Mouse (Mus musculus): ENCODE measurements around the gene Frmd5. TPM values are rescaled to one million over a fixed set of nuclear protein-coding genes. Genes with fewer than 3 reads are reported as not detected.
"Not testable (repeated sequence)": the region's sequence is repeated elsewhere in the genome, so short reads cannot be mapped to it uniquely, and the experiment has no call there.

The Frmd5 gene
- polyA plus RNA-seq, 1 experiment from 2014 or later = 40.8 TPM

DNA sequence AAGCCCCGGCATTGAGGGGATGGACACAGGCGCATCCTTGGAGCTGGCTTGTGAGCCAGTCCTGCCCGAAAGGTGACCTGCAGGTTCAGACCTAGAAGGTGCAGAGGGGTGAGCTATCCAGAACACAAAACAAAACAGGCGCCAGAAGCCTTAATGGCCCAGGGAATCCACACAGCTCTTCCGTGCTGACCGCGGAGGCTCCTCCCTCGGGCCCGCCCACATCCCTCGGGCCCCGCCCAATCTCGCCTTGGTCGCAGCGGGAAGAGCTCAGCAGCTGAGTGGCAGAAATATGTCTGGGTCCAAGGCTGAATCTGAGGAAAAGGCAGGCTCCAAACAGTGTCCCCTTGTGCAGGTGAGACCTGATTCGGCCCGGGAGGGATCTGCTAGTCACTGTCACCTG lies 297.3 kb downstream of the Frmd5 start:
- H3K4me3 ChIP-seq (ENCODE audit: control insufficient read depth in 1 of 2, insufficient read depth in 1 of 2, low read depth in 1 of 2, low read length in 2 of 2) = peak overlapping the region; percentile 31 to 40
- 0 out of 2 replicates have a peak, but pooled peaks have one; percentile 52 for ATAC-seq (ENCODE audit: insufficient number of reproducible peaks, insufficient read depth, low FRiP score, low read depth)
- 20% methylated on average over 16 of the region's 16 CpGs for WGBS
- peak overlapping the region; percentile 68 for H3K4me2 ChIP-seq (ENCODE audit: low read length)
- H3K9me3 ChIP-seq (ENCODE audit: control insufficient read depth, low read length) = no peaks in the 10 kb centered on the region
- no peak overlapping the region for H3K27ac ChIP-seq (replicated peaks in 1 of 2; ENCODE audit: control insufficient read depth in 1 of 2, insufficient read depth in 1 of 2, low read depth in 2 of 2, low read length in 2 of 2)
- H3K4me1 ChIP-seq (ENCODE audit: control insufficient read depth in 2 of 2, insufficient read depth in 2 of 2, low read length in 2 of 2) = peaks cover 0 to 17% of the 10 kb centered on the region in 2 experiments
- no peaks in the 10 kb centered on the region for H3K27me3 ChIP-seq (ENCODE audit: control insufficient read depth, insufficient read depth, low read length)
- H3K36me3 ChIP-seq (ENCODE audit: control insufficient read depth, insufficient read depth, low read length) = peaks cover 29% of the 10 kb centered on the region
- peak overlapping the region; percentile 62 for H3K9ac ChIP-seq (ENCODE audit: low read length)

DNA sequence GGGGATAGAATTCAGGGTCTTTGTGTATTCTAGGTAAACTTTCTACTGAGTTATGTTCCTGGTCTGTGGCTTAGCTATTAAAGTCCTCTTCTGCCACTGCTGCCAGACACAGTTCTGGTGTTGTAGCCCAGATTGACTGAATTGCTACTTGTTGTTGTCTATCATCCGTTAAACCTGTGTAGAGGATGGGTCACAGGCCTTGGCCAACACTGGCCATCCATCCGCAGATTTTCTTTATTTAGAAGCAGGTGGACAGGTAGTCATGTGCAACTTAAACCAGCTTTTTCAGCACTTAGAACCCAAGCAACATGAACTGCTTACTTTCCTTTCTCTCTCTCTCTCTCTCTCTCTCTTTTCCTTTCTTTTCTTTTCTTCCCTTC lies 298.9 kb downstream of the Frmd5 start:
- H3K4me2 ChIP-seq (ENCODE audit: low read length) = peak overlapping the region; percentile 79

GRCm38 (mm10) chr2:121507173-121507950 lies 299.5 kb downstream of the Frmd5 start:
- Histone ChIP-seq H3K9ac (ENCODE audit: low read length) (peak overlapping the region; percentile 78), H3K4me3 (ENCODE audit: control insufficient read depth in 1 of 2, insufficient read depth in 1 of 2, low read depth in 1 of 2, low read length in 2 of 2) (peak overlapping the region; percentile 52 to 70; a peak in 3 of 4 replicates), H3K36me3 (ENCODE audit: control insufficient read depth, insufficient read depth, low read length) (peaks cover 18% of the 10 kb centered on the region), H3K4me1 (ENCODE audit: control insufficient read depth in 2 of 2, insufficient read depth in 2 of 2, low read length in 2 of 2) (peaks cover 0 to 17% of the 10 kb centered on the region in 2 experiments), H3K27me3 (ENCODE audit: control insufficient read depth, insufficient read depth, low read length) (no peaks in the 10 kb centered on the region), H3K4me2 (ENCODE audit: low read length) (peak overlapping the region; percentile 79), H3K9me3 (ENCODE audit: control insufficient read depth, low read length) (no peaks in the 10 kb centered on the region), H3K27ac (replicated peaks in 1 of 2; ENCODE audit: control insufficient read depth in 1 of 2, insufficient read depth in 1 of 2, low read depth in 2 of 2, low read length in 2 of 2) (peak overlapping the region in 1 of 2 experiments; percentile 9; a peak in 1 of 4 replicates)
- 14% methylated on average over 12 of the region's 12 CpGs for WGBS
- ATAC-seq (ENCODE audit: insufficient number of reproducible peaks, insufficient read depth, low FRiP score, low read depth) = no peak

More for the DNA sequence above, 298.9 kb downstream of the Frmd5 start:
- Histone ChIP-seq H3K9ac (ENCODE audit: low read length) (peak overlapping the region; percentile 78), H3K27ac (replicated peaks in 1 of 2; ENCODE audit: control insufficient read depth in 1 of 2, insufficient read depth in 1 of 2, low read depth in 2 of 2, low read length in 2 of 2) (no peak overlapping the region), H3K9me3 (ENCODE audit: control insufficient read depth, low read length) (no peaks in the 10 kb centered on the region), H3K27me3 (ENCODE audit: control insufficient read depth, insufficient read depth, low read length) (no peaks in the 10 kb centered on the region), H3K4me3 (ENCODE audit: control insufficient read depth in 1 of 2, insufficient read depth in 1 of 2, low read depth in 1 of 2, low read length in 2 of 2) (peak overlapping the region in 1 of 2 experiments; percentile 52; a peak in 3 of 4 replicates), H3K4me1 (ENCODE audit: control insufficient read depth in 2 of 2, insufficient read depth in 2 of 2, low read length in 2 of 2) (peaks cover 0 to 17% of the 10 kb centered on the region in 2 experiments), H3K36me3 (ENCODE audit: control insufficient read depth, insufficient read depth, low read length) (peaks cover 21% of the 10 kb centered on the region)
- WGBS = 79% methylated on average over 2 of the region's 2 CpGs
- no peak for ATAC-seq (ENCODE audit: insufficient number of reproducible peaks, insufficient read depth, low FRiP score, low read depth)

DNA sequence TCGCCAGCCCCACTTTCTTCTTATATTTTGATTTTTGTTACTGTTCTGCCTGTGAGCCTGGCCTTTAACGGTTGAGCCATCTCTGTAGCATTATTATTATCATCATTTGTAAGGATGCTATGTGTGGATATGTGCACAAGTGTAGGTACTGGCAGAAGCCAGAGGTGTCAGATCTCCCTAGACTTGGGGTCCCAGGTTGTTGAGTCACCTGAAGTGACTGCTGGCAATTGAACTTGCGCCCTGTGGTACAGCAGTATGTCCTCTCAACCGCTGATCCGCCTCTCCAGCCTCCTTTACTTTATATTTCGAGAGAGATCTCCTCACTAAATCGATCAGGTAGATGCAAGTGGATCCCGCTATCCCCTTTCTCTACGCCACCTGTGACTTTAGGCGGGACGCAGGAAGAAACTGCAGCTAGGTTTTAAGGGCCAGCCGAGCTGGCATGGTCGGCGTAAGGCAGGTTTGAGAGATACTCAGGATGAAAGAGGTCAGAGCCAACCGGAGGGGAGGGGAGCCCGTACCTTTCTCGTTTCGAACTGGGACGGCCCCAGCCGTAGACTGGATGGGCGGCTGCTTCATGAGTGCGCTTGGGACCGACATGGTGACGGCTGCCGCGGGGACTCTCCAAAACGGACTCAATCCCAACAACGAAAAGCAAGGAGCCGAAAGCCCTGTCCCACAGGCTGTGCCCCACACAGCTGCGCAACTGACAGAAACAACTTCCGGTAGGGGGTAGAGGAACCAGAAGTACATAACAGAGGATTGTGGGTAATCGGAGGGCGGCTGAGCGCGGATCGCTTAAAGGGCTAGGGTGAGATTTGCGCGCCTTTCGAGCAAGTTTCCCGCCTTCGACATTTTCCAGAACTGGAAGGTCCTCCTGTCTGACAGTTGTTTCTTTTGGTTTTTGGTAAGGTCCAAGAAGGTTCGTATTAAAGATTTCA lies 300.7 kb downstream of the Frmd5 start, which contains the start of the genes Mfap1a and Wdr76:
TSS of gene Mfap1a (minus strand) at position 724 of the 941 bp plus-strand sequence.
TSS of gene Wdr76 (plus strand) at position 782 of the 941 bp plus-strand sequence.
- peaks cover 0 to 17% of the 10 kb centered on the region in 2 experiments for H3K4me1 ChIP-seq (ENCODE audit: control insufficient read depth in 2 of 2, insufficient read depth in 2 of 2, low read length in 2 of 2)
- H3K9ac ChIP-seq (ENCODE audit: low read length) = peak within 1 kb of the TSS; percentile 78
- H3K4me2 ChIP-seq (ENCODE audit: low read length) = peak within 1 kb of the TSS; percentile 79
- H3K4me3 ChIP-seq (ENCODE audit: control insufficient read depth in 1 of 2, insufficient read depth in 1 of 2, low read depth in 1 of 2, low read length in 2 of 2) = peak within 1 kb of the TSS; percentile 52 to 70
- peak; percentile 83 for ATAC-seq (ENCODE audit: insufficient number of reproducible peaks, insufficient read depth, low FRiP score, low read depth)
- H3K27ac ChIP-seq (replicated peaks in 1 of 2; ENCODE audit: control insufficient read depth in 1 of 2, insufficient read depth in 1 of 2, low read depth in 2 of 2, low read length in 2 of 2) = peak within 1 kb of the TSS; percentile 57 to 73
- H3K9me3 ChIP-seq (ENCODE audit: control insufficient read depth, low read length); H3K27me3 ChIP-seq (ENCODE audit: control insufficient read depth, insufficient read depth, low read length); H3K36me3 ChIP-seq (ENCODE audit: control insufficient read depth, insufficient read depth, low read length): not testable (repeated sequence)
- WGBS = 3% methylated on average over 40 of the region's 42 CpGs

GRCm38 (mm10) chr2:121501550-121501949 lies 305.3 kb downstream of the Frmd5 start:
- H3K36me3 ChIP-seq (ENCODE audit: control insufficient read depth, insufficient read depth, low read length); H3K9me3 ChIP-seq (ENCODE audit: control insufficient read depth, low read length); H3K27me3 ChIP-seq (ENCODE audit: control insufficient read depth, insufficient read depth, low read length); H3K4me3 ChIP-seq (ENCODE audit: control insufficient read depth in 1 of 2, insufficient read depth in 1 of 2, low read depth in 1 of 2, low read length in 2 of 2); H3K4me1 ChIP-seq (ENCODE audit: control insufficient read depth in 2 of 2, insufficient read depth in 2 of 2, low read length in 2 of 2); H3K27ac ChIP-seq (replicated peaks in 1 of 2; ENCODE audit: control insufficient read depth in 1 of 2, insufficient read depth in 1 of 2, low read depth in 2 of 2, low read length in 2 of 2); H3K9ac ChIP-seq (ENCODE audit: low read length); ATAC-seq (ENCODE audit: insufficient number of reproducible peaks, insufficient read depth, low FRiP score, low read depth); H3K4me2 ChIP-seq (ENCODE audit: low read length): not testable (repeated sequence)
- 100% methylated on average over 1 of the region's 6 CpGs for WGBS

Other genes with a start within 250 kb of the Frmd5 start
- 15.2 and 16.4 TPM in 2 replicates for gene Casc4, start 59.9 kb upstream of the Frmd5 start, polyA plus RNA-seq (2014; fragmentation: Nextera tagmentation; extraction: Ambion mirVana)
- gene Ctdspl2, start 148.9 kb upstream of the Frmd5 start, polyA plus RNA-seq (2014; fragmentation: Nextera tagmentation; extraction: Ambion mirVana) = 35.7 and 40.1 TPM in 2 replicates
- gene Mageb3, start 149.0 kb upstream of the Frmd5 start, polyA plus RNA-seq (2014; fragmentation: Nextera tagmentation; extraction: Ambion mirVana) = 0.08 TPM in 1 of 2 replicates, not detected in the other
- gene Eif3j1, start 221.5 kb upstream of the Frmd5 start, polyA plus RNA-seq (2014; fragmentation: Nextera tagmentation; extraction: Ambion mirVana) = 11.9 and 13.0 TPM in 2 replicates

Data from heart, embryonic 14.5 days (tissue).